Mouse (Mus musculus) megakaryocyte, embryonic 14.5 days (primary cell): ENCODE data around the gene Rptor. TPM values are rescaled to one million over a fixed set of nuclear protein-coding genes. Genes with fewer than 3 reads are reported as not detected.

Source experiments
- H3K27me3 ChIP-seq: replicated peaks from 2 replicates; pipeline ENCODE3; 2012; ENCODE audit warnings: inconsistent platforms
- H3K36me3 ChIP-seq: replicated peaks from 2 replicates; pipeline ENCODE3; 2012; ENCODE audit warnings: low read length, inconsistent platforms, mixed read lengths
- H3K4me1 ChIP-seq: 2 replicates; pipeline ENCODE4 v1.6.1; 2012; ENCODE audit warnings: inconsistent platforms
- H3K4me3 ChIP-seq: replicated peaks from 2 replicates; pipeline ENCODE3; 2012; ENCODE audit warnings: moderate library complexity, mild to moderate bottlenecking, inconsistent platforms
- H3K9me3 ChIP-seq: 2 replicates; pipeline ENCODE4 v1.6.1; 2012; ENCODE audit warnings: inconsistent platforms
- FLI1 ChIP-seq: IDR thresholded peaks from 2 replicates; pipeline ENCODE4 v1.6.1; 2012; ENCODE audit warnings: low read length, inconsistent platforms, mixed read lengths
- GATA1 ChIP-seq: IDR thresholded peaks from 3 replicates; pipeline ENCODE4 v1.6.1; 2012; ENCODE audit warnings: mixed read lengths, low read length, inconsistent platforms, borderline replicate concordance
- polyA plus RNA-seq: library from polyadenylated mRNA; stranded (reverse); fragments of >175 nt; gene quantifications from 2 replicates; pipeline ENCODE4 v1.2.3, GENCODE M21; 2012; ENCODE audit warnings: low replicate concordance; ENCODE audit not compliant: insufficient read depth

Rptor gene
- polyA plus RNA-seq, 1 experiment, result 20.2 TPM

GRCm38 (mm10) chr11:119826239-119826638 lies 223.5 kb downstream of the Rptor start:
- TF ChIP-seq FLI1 (no peak), GATA1 (no peak)

GRCm38 (mm10) chr11:119829116-119829515 lies 226.4 kb downstream of the Rptor start:
- Histone ChIP-seq H3K4me3 (no peak overlapping the region), H3K36me3 (peaks cover 59% of the 10 kb centered on the region), H3K9me3 (no peaks in the 10 kb centered on the region), H3K4me1 (peaks cover 28% of the 10 kb centered on the region), H3K27me3 (no peaks in the 10 kb centered on the region)
- no peak for TF ChIP-seq GATA1
- TF ChIP-seq FLI1, result no peak

More at GRCm38 (mm10) chr11:119826239-119826638, 223.5 kb downstream of the Rptor start:
- no peaks in the 10 kb centered on the region for H3K9me3 ChIP-seq
- peak overlapping the region; percentile 11 for H3K4me3 ChIP-seq
- H3K27me3 ChIP-seq, result no peaks in the 10 kb centered on the region
- H3K36me3 ChIP-seq, result peaks cover 79% of the 10 kb centered on the region
- H3K4me1 ChIP-seq, result peaks cover 36% of the 10 kb centered on the region

- Histone ChIP-seq H3K27me3 (no peaks in the 10 kb centered on the region), H3K4me1 (peaks cover 5% of the 10 kb centered on the region), H3K9me3 (no peaks in the 10 kb centered on the region), H3K4me3 (no peak overlapping the region), H3K36me3 (peaks cover 53% of the 10 kb centered on the region)
- TF ChIP-seq FLI1 (no peak), GATA1 (no peak)
Observed at GRCm38 (mm10) chr11:119831682-119832081, 229.0 kb downstream of the Rptor start.

- H3K4me3 ChIP-seq, result no peak overlapping the region
- no peaks in the 10 kb centered on the region for H3K9me3 ChIP-seq
- no peak for TF ChIP-seq GATA1
- no peak for TF ChIP-seq FLI1
- peaks cover 39% of the 10 kb centered on the region for H3K36me3 ChIP-seq
- 0 out of 2 replicates have a peak, but pooled peaks cover 3% of the 10 kb centered on the region for H3K4me1 ChIP-seq
- H3K27me3 ChIP-seq, result no peaks in the 10 kb centered on the region
Observed at GRCm38 (mm10) chr11:119833311-119833710, 230.6 kb downstream of the Rptor start.

- Histone ChIP-seq H3K9me3 (no peaks in the 10 kb centered on the region), H3K4me1 (peaks cover 3% of the 10 kb centered on the region; the same call in 1 of the 2 replicates), H3K27me3 (no peaks in the 10 kb centered on the region), H3K4me3 (no peak overlapping the region), H3K36me3 (peaks cover 33% of the 10 kb centered on the region)
- TF ChIP-seq GATA1 (no peak), FLI1 (no peak)
Observed at GRCm38 (mm10) chr11:119833877-119834804, 231.4 kb downstream of the Rptor start.

GRCm38 (mm10) chr11:119836326-119836725 lies 233.6 kb downstream of the Rptor start:
- TF ChIP-seq GATA1 (no peak), FLI1 (no peak)
- no peak overlapping the region for H3K4me3 ChIP-seq
- H3K9me3 ChIP-seq, result no peaks in the 10 kb centered on the region
- peaks cover 3% of the 10 kb centered on the region; the same call in 1 of the 2 replicates for H3K4me1 ChIP-seq
- H3K36me3 ChIP-seq, result peaks cover 38% of the 10 kb centered on the region
- H3K27me3 ChIP-seq, result peaks cover 3% of the 10 kb centered on the region

GRCm38 (mm10) chr11:119837786-119838185 lies 235.1 kb downstream of the Rptor start:
- Histone ChIP-seq H3K4me3 (no peak overlapping the region), H3K9me3 (no peaks in the 10 kb centered on the region), H3K4me1 (peaks cover 3% of the 10 kb centered on the region; the same call in 1 of the 2 replicates), H3K36me3 (peaks cover 45% of the 10 kb centered on the region), H3K27me3 (peaks cover 3% of the 10 kb centered on the region)
- TF ChIP-seq GATA1 (no peak), FLI1 (no peak)

- H3K27me3 ChIP-seq, result peaks cover 3% of the 10 kb centered on the region
- H3K4me3 ChIP-seq, result no peak overlapping the region
- H3K9me3 ChIP-seq, result no peaks in the 10 kb centered on the region
- H3K4me1 ChIP-seq, result peaks cover 8% of the 10 kb centered on the region
- TF ChIP-seq FLI1 (no peak), GATA1 (no peak)
- H3K36me3 ChIP-seq, result peaks cover 64% of the 10 kb centered on the region
Observed at GRCm38 (mm10) chr11:119839411-119840342, 237.0 kb downstream of the Rptor start.

- H3K9me3 ChIP-seq, result no peaks in the 10 kb centered on the region
- peaks cover 35% of the 10 kb centered on the region for H3K4me1 ChIP-seq
- no peak overlapping the region for H3K4me3 ChIP-seq
- peaks cover 78% of the 10 kb centered on the region for H3K36me3 ChIP-seq
- H3K27me3 ChIP-seq, result no peaks in the 10 kb centered on the region
- TF ChIP-seq FLI1 (no peak), GATA1 (no peak)
Observed at GRCm38 (mm10) chr11:119846608-119847007, 243.9 kb downstream of the Rptor start.
